Comparison of ENCODE assay signal across 8 mouse cellular contexts in the genomic region with DNA sequence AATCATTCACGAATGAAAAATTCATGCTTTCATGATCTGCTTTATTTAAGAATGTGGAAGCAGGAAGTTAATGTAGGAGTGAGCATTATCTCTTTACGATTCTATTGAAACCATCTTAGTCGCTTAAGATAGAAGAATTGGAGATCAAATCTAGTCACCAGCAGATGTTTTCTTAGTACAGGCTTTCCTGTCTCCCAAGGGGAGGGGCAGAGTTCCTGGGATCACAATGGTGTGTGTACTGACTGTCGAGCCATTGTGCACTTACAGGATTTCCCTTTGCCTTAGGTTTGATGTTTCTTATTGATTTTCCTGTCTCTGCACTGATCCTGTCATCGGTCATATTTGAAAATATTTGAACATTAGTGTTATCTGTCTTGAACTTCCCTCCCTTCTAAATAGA. TPM values are rescaled to one million over a fixed set of nuclear protein-coding genes. Genes with fewer than 3 reads are reported as not detected.
DNase-seq lines count a peak whose midpoint lies in the region; ATAC-seq lines count a peak whose summit lies in the region.

No protein-coding gene starts in this region.

- peak; percentile 55 for ATAC-seq in forebrain, embryonic 16.5 days
- ATAC-seq in limb, embryonic 15.5 days (ENCODE audit: insufficient number of reproducible peaks, low FRiP score, low TSS enrichment, low read depth), result no peak
- ATAC-seq in neural tube, embryonic 14.5 days (ENCODE audit: low read depth), result peak; percentile 79

- intact Hi-C loops in heart, postnatal 25 days (cut with DNase I), result loop anchor here (2.0 to 5.0 kb wide), 3 partner anchors 26 to 178 kb away; partner anchors contain the start of gene Zfp595

- H3K9me3 ChIP-seq in heart, embryonic 10.5 days, result no peaks in the 10 kb centered on the region
- peaks cover 2% of the 10 kb centered on the region; the same call in 1 of the 2 replicates for H3K9me3 ChIP-seq in forebrain, embryonic 16.5 days (ENCODE audit: control insufficient read depth, low read length)
- no peaks in the 10 kb centered on the region for H3K9me3 ChIP-seq in limb, embryonic 15.5 days
- no peaks in the 10 kb centered on the region for H3K9me3 ChIP-seq in neural tube, embryonic 14.5 days (ENCODE audit: control insufficient read depth, low read length)

- DNase-seq in heart, embryonic 10.5 days (ENCODE audit: low spot score), result no peak
- DNase-seq in heart, postnatal 25 days (ENCODE audit: low spot score), result no peak
- peak; percentile 9 for DNase-seq in NIH3T3 (ENCODE audit: low read depth)
- DNase-seq in thymus, postnatal 25 days, result no peak
- DNase-seq in urinary bladder, postnatal 10 days (ENCODE audit: low spot score), result no peak

- 29% methylated on average over 5 of the region's 5 CpGs for WGBS in heart, embryonic 10.5 days
- WGBS in forebrain, embryonic 16.5 days, result 28% methylated on average over 5 of the region's 5 CpGs
- WGBS in limb, embryonic 15.5 days, result 28% methylated on average over 5 of the region's 5 CpGs
- WGBS in neural tube, embryonic 14.5 days, result 39% methylated on average over 5 of the region's 5 CpGs

- peaks cover 6% of the 10 kb centered on the region; the same call in 1 of the 2 replicates for H3K4me1 ChIP-seq in heart, embryonic 10.5 days
- H3K4me1 ChIP-seq in forebrain, embryonic 16.5 days (replicated peaks; ENCODE audit: control insufficient read depth, insufficient read depth, low read length), result peaks cover 6% of the 10 kb centered on the region
- peaks cover 7% of the 10 kb centered on the region; the same call in 1 of the 2 replicates for H3K4me1 ChIP-seq in limb, embryonic 15.5 days
- peaks cover 7% of the 10 kb centered on the region; the same call in 1 of the 2 replicates for H3K4me1 ChIP-seq in neural tube, embryonic 14.5 days (ENCODE audit: control insufficient read depth, insufficient read depth, low read length)

- H3K9ac ChIP-seq in forebrain, embryonic 16.5 days (replicated peaks; ENCODE audit: low read depth, low read length), result peak overlapping the region; percentile 87
- H3K9ac ChIP-seq in limb, embryonic 15.5 days, result no peak overlapping the region
- no peak overlapping the region; the same call in 1 of the 2 replicates for H3K9ac ChIP-seq in neural tube, embryonic 14.5 days (replicated peaks; ENCODE audit: low read depth, low read length)

- no peaks in the 10 kb centered on the region for H3K27me3 ChIP-seq in heart, embryonic 10.5 days (ENCODE audit: insufficient read depth, poor library complexity, severe bottlenecking)
- H3K27me3 ChIP-seq in forebrain, embryonic 16.5 days (replicated peaks; ENCODE audit: control insufficient read depth, insufficient read depth, low read length), result no peaks in the 10 kb centered on the region
- H3K27me3 ChIP-seq in limb, embryonic 15.5 days, result no peaks in the 10 kb centered on the region
- no peaks in the 10 kb centered on the region for H3K27me3 ChIP-seq in neural tube, embryonic 14.5 days (ENCODE audit: control insufficient read depth, insufficient read depth, low read length)

- peak overlapping the region; percentile 76 for H3K4me3 ChIP-seq in heart, embryonic 10.5 days
- H3K4me3 ChIP-seq in forebrain, embryonic 16.5 days (replicated peaks; ENCODE audit: low read length), result peak overlapping the region; percentile 74
- H3K4me3 ChIP-seq in limb, embryonic 15.5 days, result peak overlapping the region; percentile 70
- H3K4me3 ChIP-seq in neural tube, embryonic 14.5 days (ENCODE audit: low read depth, low read length), result peak overlapping the region; percentile 47

- peak overlapping the region; percentile 96 for H3K4me2 ChIP-seq in forebrain, embryonic 16.5 days (ENCODE audit: low read length)
- H3K4me2 ChIP-seq in limb, embryonic 15.5 days, result peak overlapping the region; percentile 85
- H3K4me2 ChIP-seq in neural tube, embryonic 14.5 days (ENCODE audit: low read depth, low read length), result peak overlapping the region; percentile 59

- H3K36me3 ChIP-seq in heart, embryonic 10.5 days, result no peaks in the 10 kb centered on the region
- no peaks in the 10 kb centered on the region for H3K36me3 ChIP-seq in forebrain, embryonic 16.5 days (ENCODE audit: control insufficient read depth, insufficient read depth)
- H3K36me3 ChIP-seq in limb, embryonic 15.5 days, result no peaks in the 10 kb centered on the region
- H3K36me3 ChIP-seq in neural tube, embryonic 14.5 days (ENCODE audit: control insufficient read depth, insufficient read depth, low read length), result no peaks in the 10 kb centered on the region

- H3K27ac ChIP-seq in heart, embryonic 10.5 days, result peak overlapping the region; percentile 90
- H3K27ac ChIP-seq in forebrain, embryonic 16.5 days (ENCODE audit: low read length), result peak overlapping the region; percentile 67
- H3K27ac ChIP-seq in limb, embryonic 15.5 days, result peak overlapping the region; percentile 40; the same call in 1 of the 2 replicates
- no peak overlapping the region; the same call in 1 of the 2 replicates for H3K27ac ChIP-seq in neural tube, embryonic 14.5 days (ENCODE audit: low read depth, low read length)

RNA-seq across cellular contexts. Expression of gene Zfp457, which starts 0.4 kb away (rescaled TPM):
- polyA plus RNA-seq in heart, embryonic 10.5 days (2016; fragmentation: Nextera tagmentation; extraction: Ambion mirVana), result 0.40 and 0.86 TPM in 2 replicates
- total RNA-seq in heart, postnatal 25 days (2021), result 1 to 10 TPM; 3.6 to 3.7 TPM
- 0.86 and 1.9 TPM in 2 replicates for polyA plus RNA-seq in forebrain, embryonic 16.5 days (2015; fragmentation: Nextera tagmentation; extraction: Ambion mirVana)
- 0.42 and 0.50 TPM in 2 replicates for polyA plus RNA-seq in limb, embryonic 15.5 days (2015; fragmentation: Nextera tagmentation; extraction: Ambion mirVana)
- 1.3 and 1.8 TPM in 2 replicates for polyA plus RNA-seq in neural tube, embryonic 14.5 days (2014; fragmentation: Nextera tagmentation; extraction: Ambion mirVana)

RNA-seq across cellular contexts. Expression of gene Zfp595, which starts 25.7 kb away (rescaled TPM):
- polyA plus RNA-seq in heart, embryonic 10.5 days (2016; fragmentation: Nextera tagmentation; extraction: Ambion mirVana), result 1.5 and 2.6 TPM in 2 replicates
- total RNA-seq in heart, postnatal 25 days (2021), result 1 to 10 TPM; 1.6 to 2.2 TPM
- 1.7 and 2.1 TPM in 2 replicates for polyA plus RNA-seq in forebrain, embryonic 16.5 days (2015; fragmentation: Nextera tagmentation; extraction: Ambion mirVana)
- 2.7 and 3.2 TPM in 2 replicates for polyA plus RNA-seq in limb, embryonic 15.5 days (2015; fragmentation: Nextera tagmentation; extraction: Ambion mirVana)
- polyA plus RNA-seq in neural tube, embryonic 14.5 days (2014; fragmentation: Nextera tagmentation; extraction: Ambion mirVana), result 1.8 and 3.0 TPM in 2 replicates

RNA-seq across cellular contexts. Expression of gene Zfp458, which starts 28.5 kb away (rescaled TPM):
- 1.4 and 1.6 TPM in 2 replicates for polyA plus RNA-seq in heart, embryonic 10.5 days (2016; fragmentation: Nextera tagmentation; extraction: Ambion mirVana)
- 1 to 10 TPM; 1.3 to 3.0 TPM for total RNA-seq in heart, postnatal 25 days (2021)
- 5.8 and 6.4 TPM in 2 replicates for polyA plus RNA-seq in forebrain, embryonic 16.5 days (2015; fragmentation: Nextera tagmentation; extraction: Ambion mirVana)
- polyA plus RNA-seq in limb, embryonic 15.5 days (2015; fragmentation: Nextera tagmentation; extraction: Ambion mirVana), result 2.0 and 2.1 TPM in 2 replicates
- polyA plus RNA-seq in neural tube, embryonic 14.5 days (2014; fragmentation: Nextera tagmentation; extraction: Ambion mirVana), result 7.6 and 10.4 TPM in 2 replicates

RNA-seq across cellular contexts. Expression of gene Gm28044, which starts 53.6 kb away (rescaled TPM):
- not detected in 2 replicates for polyA plus RNA-seq in heart, embryonic 10.5 days (2016; fragmentation: Nextera tagmentation; extraction: Ambion mirVana)
- 1 to 10 TPM; 2.3 to 2.5 TPM for total RNA-seq in heart, postnatal 25 days (2021)
- not detected in 2 replicates for polyA plus RNA-seq in forebrain, embryonic 16.5 days (2015; fragmentation: Nextera tagmentation; extraction: Ambion mirVana)
- 0.60 and 0.97 TPM in 2 replicates for polyA plus RNA-seq in limb, embryonic 15.5 days (2015; fragmentation: Nextera tagmentation; extraction: Ambion mirVana)
- not detected in 2 replicates for polyA plus RNA-seq in neural tube, embryonic 14.5 days (2014; fragmentation: Nextera tagmentation; extraction: Ambion mirVana)

RNA-seq across cellular contexts. Expression of gene Zfp953, which starts 53.7 kb away (rescaled TPM):
- 0.59 and 0.84 TPM in 2 replicates for polyA plus RNA-seq in heart, embryonic 10.5 days (2016; fragmentation: Nextera tagmentation; extraction: Ambion mirVana)
- 1 to 10 TPM; 1.2 to 1.5 TPM for total RNA-seq in heart, postnatal 25 days (2021)
- polyA plus RNA-seq in forebrain, embryonic 16.5 days (2015; fragmentation: Nextera tagmentation; extraction: Ambion mirVana), result 0.62 and 0.68 TPM in 2 replicates
- polyA plus RNA-seq in limb, embryonic 15.5 days (2015; fragmentation: Nextera tagmentation; extraction: Ambion mirVana), result 0.84 and 0.90 TPM in 2 replicates
- polyA plus RNA-seq in neural tube, embryonic 14.5 days (2014; fragmentation: Nextera tagmentation; extraction: Ambion mirVana), result 0.84 and 1.0 TPM in 2 replicates
